9 mouse cellular contexts compared by ENCODE assay signal in the genomic region with DNA sequence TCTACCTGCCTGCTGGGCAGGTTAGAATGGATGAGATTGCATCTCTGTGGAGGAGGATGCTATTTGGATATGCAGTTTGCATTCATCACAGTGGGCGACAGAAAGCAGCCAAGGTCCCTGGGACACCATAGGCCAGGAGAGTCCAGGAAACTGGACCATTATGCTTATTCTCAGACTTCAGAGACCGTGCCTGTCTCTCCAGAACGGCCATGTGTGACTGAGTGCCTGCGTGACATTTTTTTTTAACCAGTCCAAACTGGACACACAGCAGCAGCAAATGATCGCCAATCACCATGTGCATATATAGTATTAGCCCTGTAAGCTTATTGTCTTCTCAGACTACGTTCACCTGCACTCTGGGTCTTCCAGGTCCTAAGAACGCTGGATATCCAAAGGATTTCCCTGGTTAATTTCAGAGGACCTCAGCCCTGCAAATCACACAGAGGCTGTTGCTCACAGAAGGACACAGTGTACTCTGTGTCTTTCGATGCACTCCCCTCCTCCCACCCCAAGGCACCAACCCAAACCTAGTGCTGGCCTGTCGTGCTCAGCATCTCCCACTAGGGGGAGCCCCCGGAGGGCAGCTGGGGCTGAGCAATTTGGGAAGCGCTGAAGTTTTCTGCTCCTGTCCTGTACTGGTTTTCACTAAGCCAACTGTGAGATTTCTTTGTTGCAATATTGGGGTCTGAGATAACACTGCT.
A peak's percentile ranks its signal among the peaks of the same experiment; 100 is the strongest.
DNase-seq lines count a peak whose midpoint lies in the region; ATAC-seq and TF ChIP-seq lines count a peak whose summit lies in the region.
"Had no signal": no experiment of that assay in that cellular context is flagged by ENCODE, and none has a peak within 500 bp of the region (broad histone marks: within the 10 kb centered on the region; RNA-seq: fewer than 3 reads in every experiment).

No protein-coding gene starts in this region.

- peak overlapping the region; percentile 22 for H3K4me3 ChIP-seq in forebrain, postnatal 0 days (ENCODE audit: low read depth, low read length)
- peak overlapping the region; percentile 52 for H3K4me3 ChIP-seq in layer of hippocampus, adult 2 months
- no peak overlapping the region for H3K4me3 ChIP-seq in lung, embryonic 16.5 days (ENCODE audit: low read length)
- H3K4me3 ChIP-seq: megakaryocyte, embryonic 14.5 days had no signal

- WGBS in forebrain, postnatal 0 days = 24% methylated on average over 11 of the region's 11 CpGs
- 38% methylated on average over 11 of the region's 11 CpGs for WGBS in lung, embryonic 16.5 days

- no peaks in the 10 kb centered on the region for H3K36me3 ChIP-seq in forebrain, postnatal 0 days (ENCODE audit: insufficient read depth)
- H3K36me3 ChIP-seq in lung, embryonic 16.5 days (ENCODE audit: control insufficient read depth, insufficient read depth, low read length) = no peaks in the 10 kb centered on the region

- 0 out of 2 replicates have a peak, but pooled peaks have one; percentile 40 for ATAC-seq in cerebellum, adult (ENCODE audit: insufficient number of reproducible peaks, low FRiP score, low TSS enrichment)
- peak; percentile 96 for ATAC-seq in forebrain, postnatal 0 days
- peak; percentile 90 for ATAC-seq in lung, embryonic 16.5 days (ENCODE audit: low read depth)

- no peaks in the 10 kb centered on the region for H3K27me3 ChIP-seq in forebrain, postnatal 0 days (ENCODE audit: insufficient read depth, low read length)
- H3K27me3 ChIP-seq in lung, embryonic 16.5 days (ENCODE audit: control insufficient read depth, insufficient read depth, low read depth, low read length) = no peaks in the 10 kb centered on the region; the same call in 1 of the 2 replicates

- peak overlapping the region; percentile 81 for H3K27ac ChIP-seq in forebrain, postnatal 0 days (ENCODE audit: low read depth, low read length)
- peak overlapping the region; percentile 95 for H3K27ac ChIP-seq in layer of hippocampus, adult 2 months
- no peak overlapping the region for H3K27ac ChIP-seq in lung, embryonic 16.5 days (ENCODE audit: low read length)

- intact Hi-C loops in heart, postnatal 36 days (cut with DNase I) = loop anchor here (1.0 to 2.0 kb wide), 2 partner anchors 106 to 477 kb away; no protein-coding TSS in a partner anchor

- TF ChIP-seq CTCF in forebrain, postnatal 0 days (IDR thresholded peaks at IDR 0.05; ENCODE audit: low read depth) = peak; percentile 97
- TF ChIP-seq CTCF in layer of hippocampus, adult 2 months (conservative IDR thresholded peaks at IDR 0.05) = peak; percentile 99

- peak; percentile 67 for DNase-seq in ES-CJ7 (ENCODE audit: low read depth, low spot score)
- DNase-seq in forebrain, postnatal 0 days = peak; percentile 94
- peak; percentile 93 to 94 for DNase-seq in heart, postnatal 36 days
- DNase-seq in layer of hippocampus, adult 2 months (ENCODE audit: low spot score in 2 of 2) = peak; percentile 90 to 97
- DNase-seq in retina, adult 2 months (ENCODE audit: low read depth, low spot score) = peak; percentile 15
- DNase-seq in thymus, postnatal 4 days = peak; percentile 82

- peaks cover 17% of the 10 kb centered on the region for H3K4me1 ChIP-seq in forebrain, postnatal 0 days (ENCODE audit: insufficient read depth)
- peaks cover 8% of the 10 kb centered on the region for H3K4me1 ChIP-seq in lung, embryonic 16.5 days (replicated peaks; ENCODE audit: control insufficient read depth, insufficient read depth, low read length)
- H3K4me1 ChIP-seq: megakaryocyte, embryonic 14.5 days had no signal

- no peaks in the 10 kb centered on the region for H3K9me3 ChIP-seq in forebrain, postnatal 0 days (ENCODE audit: low read length)
- no peaks in the 10 kb centered on the region for H3K9me3 ChIP-seq in lung, embryonic 16.5 days (ENCODE audit: control insufficient read depth, low read length)
- H3K9me3 ChIP-seq: megakaryocyte, embryonic 14.5 days had no signal

- H3K9ac ChIP-seq in forebrain, postnatal 0 days = peak overlapping the region; percentile 47
- H3K9ac ChIP-seq in lung, embryonic 16.5 days (ENCODE audit: low read length) = no peak overlapping the region

- H3K4me2 ChIP-seq in forebrain, postnatal 0 days (ENCODE audit: low read depth) = peak overlapping the region; percentile 55
- peak overlapping the region; percentile 23; the same call in 1 of the 2 replicates for H3K4me2 ChIP-seq in lung, embryonic 16.5 days (ENCODE audit: low read depth, low read length)

Comparison
In these comparisons a context has a peak if more than half of its experiments do, and no peak if none do; other contexts are left out.
1. DNase-seq: peak in every context shown above with its lines; median percentile 94 in forebrain, postnatal 0 days; 94 in heart, postnatal 36 days; 94 in layer of hippocampus, adult 2 months; 82 in thymus, postnatal 4 days; 67 in ES-CJ7; 15 in retina, adult 2 months.
2. ATAC-seq: peak in every context shown above with its lines; median percentile 96 in forebrain, postnatal 0 days; 90 in lung, embryonic 16.5 days; 40 in cerebellum, adult.